Mouse (Mus musculus) adrenal gland, postnatal 25 days (tissue): ENCODE data around the gene Parvb. TPM values are rescaled to one million over a fixed set of nuclear protein-coding genes. Genes with fewer than 3 reads are reported as not detected.

Experiments used
- DNase-seq: peaks from one replicate; pipeline ENCODE4 v3.0.0; 2021; ENCODE audit warnings: mixed read lengths
- total RNA-seq: library from RNA; stranded (reverse); gene quantifications from 2 replicates; pipeline ENCODE4 v1.2.3, GENCODE M21; 2021

Parvb gene
- total RNA-seq, 1 experiment from 2014 or later, result 18.0 TPM

- DNase-seq, result no peak
Observed at GRCm38 (mm10) chr15:84324870-84325553, 93.2 kb downstream of the Parvb start.

- no peak for DNase-seq
Observed at GRCm38 (mm10) chr15:84325736-84326135, 93.9 kb downstream of the Parvb start.

GRCm38 (mm10) chr15:84328870-84329269, 97.0 kb downstream of the Parvb start:
- no peak for DNase-seq

- no peak for DNase-seq
Observed at GRCm38 (mm10) chr15:84329940-84330339, 98.1 kb downstream of the Parvb start.

- no peak for DNase-seq
Observed at GRCm38 (mm10) chr15:84331066-84331612, 99.3 kb downstream of the Parvb start.

GRCm38 (mm10) chr15:84336281-84336817, 104.5 kb downstream of the Parvb start:
- DNase-seq, result no peak

- no peak for DNase-seq
Observed at GRCm38 (mm10) chr15:84337599-84337998, 105.8 kb downstream of the Parvb start.

- no peak for DNase-seq
Observed at GRCm38 (mm10) chr15:84340926-84341325, 109.1 kb downstream of the Parvb start.

GRCm38 (mm10) chr15:84348769-84349168, 116.9 kb downstream of the Parvb start:
- no peak for DNase-seq

GRCm38 (mm10) chr15:84349915-84350738, 118.3 kb downstream of the Parvb start:
- DNase-seq, result no peak

- DNase-seq, result no peak
Observed at GRCm38 (mm10) chr15:84351342-84351741, 119.5 kb downstream of the Parvb start.

GRCm38 (mm10) chr15:84351915-84352844, 120.3 kb downstream of the Parvb start:
- DNase-seq, result no peak

GRCm38 (mm10) chr15:84355081-84355480, 123.2 kb downstream of the Parvb start:
- DNase-seq, result no peak

GRCm38 (mm10) chr15:84364746-84365145, 132.9 kb downstream of the Parvb start:
- no peak for DNase-seq

Other genes with a start within 250 kb of the Parvb start
- gene Efcab6, start 166.7 kb upstream of the Parvb start, total RNA-seq, result 0.21 TPM in 1 of 2 replicates, not detected in the other
- 3.0 and 4.1 TPM in 2 replicates for gene Sult4a1, start 126.3 kb upstream of the Parvb start, total RNA-seq
- not detected in 2 replicates for gene Pnpla5, start 108.9 kb upstream of the Parvb start, total RNA-seq
- gene Pnpla3, start 64.2 kb upstream of the Parvb start, total RNA-seq, result 33.6 and 34.6 TPM in 2 replicates
- 136 and 143 TPM in 2 replicates for gene Samm50, start 39.8 kb upstream of the Parvb start, total RNA-seq
- gene Parvg, start 92.0 kb downstream of the Parvb start, total RNA-seq, result 1.9 and 3.6 TPM in 2 replicates
- gene Shisal1, start 215.1 kb downstream of the Parvb start, total RNA-seq, result 0.76 and 1.4 TPM in 2 replicates